Mouse (Mus musculus) erythroblast, embryonic 14.5 days (primary cell): ENCODE measurements around the gene Abcb1b. TPM values are rescaled to one million over a fixed set of nuclear protein-coding genes. Genes with fewer than 3 reads are reported as not detected.

Experiments used
- H3K27me3 ChIP-seq: 2 replicates; pipeline ENCODE4 v1.6.1; 2012; ENCODE audit warnings: inconsistent platforms; ENCODE audit not compliant: control insufficient read depth
- H3K36me3 ChIP-seq: 2 replicates; pipeline ENCODE4 v1.6.1; 2012; ENCODE audit warnings: mild to moderate bottlenecking, inconsistent platforms; ENCODE audit not compliant: control insufficient read depth
- H3K4me1 ChIP-seq: 2 replicates; pipeline ENCODE4 v1.6.1; 2012; ENCODE audit warnings: inconsistent platforms; ENCODE audit not compliant: control insufficient read depth
- H3K4me3 ChIP-seq: replicated peaks from 2 replicates; pipeline ENCODE3; 2012; ENCODE audit warnings: moderate library complexity, mild to moderate bottlenecking, inconsistent platforms
- H3K9me3 ChIP-seq: 2 replicates; pipeline ENCODE4 v1.6.1; 2012; ENCODE audit warnings: low read length, inconsistent platforms, mixed read lengths; ENCODE audit not compliant: control insufficient read depth
- GATA1 ChIP-seq: IDR thresholded peaks from 2 replicates; pipeline ENCODE4 v1.6.1; 2012; ENCODE audit warnings: low read length, inconsistent platforms, mixed read lengths
- TAL1 ChIP-seq: IDR thresholded peaks from 3 replicates; pipeline ENCODE4 v1.6.1; 2012; ENCODE audit warnings: low read length, inconsistent platforms, mixed read lengths
- polyA plus RNA-seq: library from polyadenylated mRNA; stranded (reverse); fragments of >175 nt; gene quantifications from 2 replicates; pipeline ENCODE4 v1.2.3, GENCODE M21; 2012

Gene Abcb1b
- polyA plus RNA-seq, 1 experiment = not detected

DNA sequence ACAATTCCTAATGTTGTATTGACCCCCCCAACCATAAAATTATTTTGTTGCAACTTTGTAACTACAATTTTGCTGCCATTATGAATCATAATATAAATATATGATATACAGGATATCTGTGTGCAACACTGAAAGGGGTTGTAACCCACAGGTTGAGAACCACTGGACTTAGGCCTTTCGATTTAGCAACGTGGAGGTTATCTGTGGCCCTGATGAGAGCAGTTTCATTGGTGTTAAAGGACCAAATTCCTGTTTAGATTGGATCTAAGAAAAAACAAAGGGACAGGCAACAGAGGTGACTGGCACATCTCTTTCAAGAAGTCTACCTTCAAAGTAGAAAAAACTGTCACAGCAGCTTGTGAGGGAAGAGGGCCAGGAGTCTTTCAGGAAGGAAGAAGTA lies 87.9 kb downstream of the Abcb1b start:
- Histone ChIP-seq H3K36me3 (no peaks in the 10 kb centered on the region), H3K4me1 (peaks cover 3% of the 10 kb centered on the region), H3K27me3 (no peaks in the 10 kb centered on the region), H3K9me3 (no peaks in the 10 kb centered on the region), H3K4me3 (no peak overlapping the region)
- TF ChIP-seq TAL1 (no peak), GATA1 (no peak)

DNA sequence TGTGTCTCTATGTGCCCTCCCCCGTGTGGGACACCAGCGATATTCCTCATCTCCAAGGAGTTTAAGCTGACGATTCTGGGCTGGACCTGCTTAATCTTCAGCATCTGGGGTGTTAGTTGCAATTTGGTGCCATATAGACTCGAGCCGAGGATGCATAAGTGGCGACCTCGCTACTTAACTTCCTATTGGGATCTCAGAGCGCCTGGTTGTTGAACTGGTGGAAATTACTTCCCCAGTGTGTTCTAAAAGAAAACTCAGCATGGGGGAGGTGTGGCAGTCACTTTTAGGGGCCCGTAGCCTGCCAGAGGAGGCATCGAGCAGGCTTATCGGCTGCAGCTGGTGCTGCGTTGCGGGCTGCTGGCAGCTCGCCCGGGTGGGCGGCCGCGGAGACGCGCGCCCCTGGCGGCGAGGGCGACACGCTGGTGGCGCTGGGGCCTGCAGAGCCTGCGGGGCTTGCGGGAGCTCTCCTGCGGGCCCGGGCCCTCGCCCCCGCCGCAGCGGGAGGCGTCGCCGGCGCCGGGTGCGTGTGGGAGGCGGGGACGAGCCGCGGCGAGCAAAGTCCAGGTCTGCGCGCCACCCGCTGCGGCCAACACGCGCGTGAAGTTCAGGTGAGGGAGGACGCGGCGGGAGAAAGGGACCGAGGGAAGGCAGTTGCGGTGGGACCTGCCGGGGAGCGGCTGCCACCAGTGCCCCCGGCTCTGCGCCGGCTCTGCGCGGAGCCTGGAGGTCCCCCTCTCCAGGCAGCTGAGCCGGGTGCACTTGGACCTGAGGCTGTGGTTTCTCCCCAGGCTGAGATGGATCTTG lies 95.6 kb downstream of the Abcb1b start, which contains the start of gene Abcb4:
Abcb4 (plus strand) TSS at position 418 of the 804 bp plus-strand sequence.
- Histone ChIP-seq H3K4me3 (peak within 1 kb of the TSS; percentile 91), H3K36me3 (peaks cover 37% of the 10 kb centered on the region), H3K9me3 (no peaks in the 10 kb centered on the region), H3K27me3 (no peaks in the 10 kb centered on the region), H3K4me1 (peaks cover 55% of the 10 kb centered on the region)
- TF ChIP-seq TAL1 = peak; percentile 80
- TF ChIP-seq GATA1 = peak; percentile 77

GRCm38 (mm10) chr5:8894104-8894425 lies 96.1 kb downstream of the Abcb1b start:
- Histone ChIP-seq H3K36me3 (peaks cover 43% of the 10 kb centered on the region), H3K27me3 (no peaks in the 10 kb centered on the region), H3K4me1 (peaks cover 55% of the 10 kb centered on the region), H3K4me3 (peak overlapping the region; percentile 91), H3K9me3 (no peaks in the 10 kb centered on the region)
- TF ChIP-seq TAL1 = no peak
- TF ChIP-seq GATA1 = no peak

- H3K4me1 ChIP-seq = peaks cover 55% of the 10 kb centered on the region
- TF ChIP-seq TAL1 (peak; percentile 88), GATA1 (peak; percentile 88)
- H3K36me3 ChIP-seq = peaks cover 51% of the 10 kb centered on the region
- peak overlapping the region; percentile 91 for H3K4me3 ChIP-seq
- no peaks in the 10 kb centered on the region for H3K9me3 ChIP-seq
- no peaks in the 10 kb centered on the region for H3K27me3 ChIP-seq
Measured at GRCm38 (mm10) chr5:8894641-8895490, 96.9 kb downstream of the Abcb1b start.

DNA sequence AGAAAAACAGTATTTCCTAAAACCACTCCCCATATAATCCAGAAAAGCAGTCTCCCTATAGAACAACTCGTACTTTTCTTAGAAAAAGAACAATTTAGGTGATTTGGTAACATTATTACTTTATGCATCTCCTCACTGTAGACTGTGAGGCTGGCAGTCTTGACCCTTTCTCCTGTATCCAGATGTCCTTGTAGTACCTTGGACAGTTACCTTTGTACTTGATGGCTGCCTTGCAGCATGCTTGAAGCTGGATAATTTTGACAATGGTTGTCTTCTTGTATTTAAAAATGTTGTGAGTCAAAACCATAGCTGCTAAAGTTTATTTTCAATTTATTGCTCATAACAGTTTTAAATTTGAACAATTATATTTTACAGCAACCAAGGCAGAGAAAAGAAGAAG lies 98.3 kb downstream of the Abcb1b start:
- TF ChIP-seq GATA1 (no peak), TAL1 (no peak)
- Histone ChIP-seq H3K36me3 (peaks cover 64% of the 10 kb centered on the region), H3K4me3 (peak overlapping the region; percentile 91), H3K9me3 (no peaks in the 10 kb centered on the region), H3K27me3 (no peaks in the 10 kb centered on the region), H3K4me1 (peaks cover 52% of the 10 kb centered on the region)

GRCm38 (mm10) chr5:8898246-8898645 lies 100.3 kb downstream of the Abcb1b start:
- Histone ChIP-seq H3K4me3 (no peak overlapping the region), H3K4me1 (peaks cover 35% of the 10 kb centered on the region), H3K9me3 (no peaks in the 10 kb centered on the region), H3K27me3 (no peaks in the 10 kb centered on the region), H3K36me3 (peaks cover 85% of the 10 kb centered on the region)
- TF ChIP-seq TAL1 (no peak), GATA1 (no peak)

DNA sequence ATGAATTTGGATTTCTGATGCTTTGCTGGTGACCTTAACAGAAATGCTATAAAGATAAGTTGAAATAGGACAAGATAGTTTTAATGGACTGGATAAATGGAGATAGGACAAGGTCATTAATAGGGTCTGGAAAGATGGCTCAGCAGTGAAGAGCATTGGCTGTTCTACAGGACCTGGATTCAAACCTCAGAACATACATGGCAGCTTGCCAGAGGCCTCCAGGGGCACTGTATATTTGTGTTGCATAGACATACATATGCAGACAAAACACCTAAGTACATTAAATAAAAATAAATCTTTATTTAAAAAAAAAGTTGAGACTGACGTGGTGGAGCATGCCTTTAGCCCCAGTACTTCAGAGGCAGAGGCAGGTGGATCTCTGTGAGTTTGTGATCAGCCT lies 103.1 kb downstream of the Abcb1b start:
- H3K4me3 ChIP-seq = no peak overlapping the region
- TF ChIP-seq GATA1 (no peak), TAL1 (no peak)
- H3K27me3 ChIP-seq = no peaks in the 10 kb centered on the region
- H3K36me3 ChIP-seq = peaks cover 99% of the 10 kb centered on the region
- no peaks in the 10 kb centered on the region for H3K9me3 ChIP-seq
- H3K4me1 ChIP-seq = peaks cover 19% of the 10 kb centered on the region

DNA sequence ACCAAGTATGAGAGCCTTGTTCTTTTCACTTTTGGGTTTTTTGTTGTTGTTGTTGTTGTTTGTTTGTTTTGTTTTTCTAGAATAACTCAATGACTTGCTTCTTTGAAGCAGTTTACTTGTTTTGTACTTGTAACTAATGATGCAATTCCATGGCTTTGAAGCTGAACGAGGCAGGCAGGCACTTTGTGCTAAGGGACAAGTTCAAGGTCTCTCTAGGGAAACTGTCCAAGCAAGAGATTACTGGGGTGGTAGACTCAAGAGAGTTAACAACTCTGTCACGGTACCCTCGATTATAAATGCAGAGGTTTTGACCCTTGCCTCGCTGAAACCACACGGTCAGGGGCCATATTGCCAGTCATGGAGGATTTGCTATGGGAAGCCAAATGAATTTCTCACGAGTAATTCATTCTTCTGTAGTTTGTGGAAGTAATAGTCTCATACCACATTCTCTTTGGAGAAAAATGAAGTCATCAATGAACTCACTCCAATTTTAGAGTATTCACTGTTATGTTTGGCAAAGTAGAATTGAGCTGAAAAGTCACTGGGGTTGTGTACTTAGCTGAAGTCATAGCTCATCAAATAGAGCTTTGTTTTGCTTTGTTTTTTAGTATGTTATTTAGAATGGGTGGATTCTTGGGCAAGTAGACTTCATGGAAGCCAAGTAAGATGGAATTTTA lies 104.3 kb downstream of the Abcb1b start:
- H3K4me1 ChIP-seq = peaks cover 7% of the 10 kb centered on the region
- TF ChIP-seq GATA1 = no peak
- no peak for TF ChIP-seq TAL1
- H3K9me3 ChIP-seq = no peaks in the 10 kb centered on the region
- H3K4me3 ChIP-seq = no peak overlapping the region
- H3K36me3 ChIP-seq = peaks cover 99% of the 10 kb centered on the region
- H3K27me3 ChIP-seq = no peaks in the 10 kb centered on the region

- TF ChIP-seq TAL1 (no peak), GATA1 (no peak)
- H3K27me3 ChIP-seq = no peaks in the 10 kb centered on the region
- H3K4me1 ChIP-seq = no peaks in the 10 kb centered on the region; the same call in 1 of the 2 replicates
- no peak overlapping the region for H3K4me3 ChIP-seq
- no peaks in the 10 kb centered on the region for H3K9me3 ChIP-seq
- peaks cover 99% of the 10 kb centered on the region for H3K36me3 ChIP-seq
Measured at GRCm38 (mm10) chr5:8904539-8904938, 106.6 kb downstream of the Abcb1b start.
